Mouse (Mus musculus): Measurements from ENCODE around the gene Kmt2c. TPM values are rescaled to one million over a fixed set of nuclear protein-coding genes. Genes with fewer than 3 reads are reported as not detected.
"Not testable (repeated sequence)": the region's sequence is repeated elsewhere in the genome, so short reads cannot be mapped to it uniquely, and the experiment has no call there.

Gene Kmt2c
- polyA plus RNA-seq, 1 experiment from 2014 or later: 13.6 TPM

- no peak for ATAC-seq (ENCODE audit: insufficient read depth, low FRiP score)
Observed at GRCm38 (mm10) chr5:25245806-25246472, 252.6 kb downstream of the Kmt2c start.

GRCm38 (mm10) chr5:25243101-25243500, 255.5 kb downstream of the Kmt2c start:
- no peaks in the 10 kb centered on the region for H3K4me1 ChIP-seq (ENCODE audit: control insufficient read depth, insufficient read depth, low read length)
- no peak overlapping the region for H3K4me2 ChIP-seq (ENCODE audit: low read depth, low read length)
- H3K9me3 ChIP-seq (replicated peaks; ENCODE audit: control insufficient read depth, low read length): no peaks in the 10 kb centered on the region
- H3K27me3 ChIP-seq (ENCODE audit: control insufficient read depth, insufficient read depth, low read length): no peaks in the 10 kb centered on the region
- WGBS: 84% methylated on average over 6 of the region's 6 CpGs
- no peak for ATAC-seq (ENCODE audit: insufficient read depth, low FRiP score)
- H3K4me3 ChIP-seq (replicated peaks; ENCODE audit: low read length): no peak overlapping the region
- H3K9ac ChIP-seq (ENCODE audit: low read length): no peak overlapping the region
- H3K27ac ChIP-seq (ENCODE audit: low read length): peak overlapping the region; percentile 14; the same call in 1 of the 2 replicates
- H3K36me3 ChIP-seq (ENCODE audit: control insufficient read depth, insufficient read depth, low read length): no peaks in the 10 kb centered on the region; the same call in 1 of the 2 replicates

More at GRCm38 (mm10) chr5:25245806-25246472, 252.6 kb downstream of the Kmt2c start:
- no peak overlapping the region for H3K4me2 ChIP-seq (ENCODE audit: low read depth, low read length)
- H3K4me3 ChIP-seq (replicated peaks; ENCODE audit: low read length): no peak overlapping the region
- no peaks in the 10 kb centered on the region for H3K9me3 ChIP-seq (replicated peaks; ENCODE audit: control insufficient read depth, low read length)
- H3K9ac ChIP-seq (ENCODE audit: low read length): no peak overlapping the region
- H3K27me3 ChIP-seq (ENCODE audit: control insufficient read depth, insufficient read depth, low read length): no peaks in the 10 kb centered on the region
- WGBS: 81% methylated on average over 10 of the region's 10 CpGs
- peaks cover 6% of the 10 kb centered on the region; the same call in 1 of the 2 replicates for H3K36me3 ChIP-seq (ENCODE audit: control insufficient read depth, insufficient read depth, low read length)
- H3K4me1 ChIP-seq (ENCODE audit: control insufficient read depth, insufficient read depth, low read length): no peaks in the 10 kb centered on the region
- no peak overlapping the region for H3K27ac ChIP-seq (ENCODE audit: low read length)

- peak overlapping the region; percentile 66 for H3K4me2 ChIP-seq (ENCODE audit: low read depth, low read length)
- H3K4me3 ChIP-seq (replicated peaks; ENCODE audit: low read length); H3K9me3 ChIP-seq (replicated peaks; ENCODE audit: control insufficient read depth, low read length); H3K36me3 ChIP-seq (ENCODE audit: control insufficient read depth, insufficient read depth, low read length); ATAC-seq (ENCODE audit: insufficient read depth, low FRiP score); H3K27ac ChIP-seq (ENCODE audit: low read length); H3K9ac ChIP-seq (ENCODE audit: low read length); H3K27me3 ChIP-seq (ENCODE audit: control insufficient read depth, insufficient read depth, low read length); H3K4me1 ChIP-seq (ENCODE audit: control insufficient read depth, insufficient read depth, low read length): not testable (repeated sequence)
- 91% methylated on average over 1 of the region's 1 CpGs for WGBS
Observed at GRCm38 (mm10) chr5:25224377-25224776, 274.2 kb downstream of the Kmt2c start.

- Histone ChIP-seq H3K4me3 (replicated peaks; ENCODE audit: low read length) (peak within 1 kb of the TSS; percentile 69), H3K27ac (ENCODE audit: low read length) (peak within 1 kb of the TSS; percentile 90), H3K27me3 (ENCODE audit: control insufficient read depth, insufficient read depth, low read length) (no peaks in the 10 kb centered on the region), H3K9ac (ENCODE audit: low read length) (peak within 1 kb of the TSS; percentile 94), H3K36me3 (ENCODE audit: control insufficient read depth, insufficient read depth, low read length) (peaks cover 3% of the 10 kb centered on the region; the same call in 1 of the 2 replicates), H3K4me2 (ENCODE audit: low read depth, low read length) (peak within 1 kb of the TSS; percentile 66), H3K9me3 (replicated peaks; ENCODE audit: control insufficient read depth, low read length) (no peaks in the 10 kb centered on the region), H3K4me1 (ENCODE audit: control insufficient read depth, insufficient read depth, low read length) (peaks cover 5% of the 10 kb centered on the region; the same call in 1 of the 2 replicates)
- ATAC-seq (ENCODE audit: insufficient read depth, low FRiP score): peak; percentile 95
- WGBS: 2% methylated on average over 72 of the region's 72 CpGs
Observed at GRCm38 (mm10) chr5:25222752-25223702, 275.6 kb downstream of the Kmt2c start, which contains the start of gene E130116L18Rik. E130116L18Rik (minus strand) TSS chr5:25223153.

Other genes starting within 250 kb of the Kmt2c start
- 0.13 TPM in 1 of 2 replicates, not detected in the other for gene Cct8l1, start 17.3 kb upstream of the Kmt2c start, polyA plus RNA-seq (2015; fragmentation: Nextera tagmentation; extraction: Ambion mirVana)
- 7.2 TPM in 2 replicates for gene Xrcc2, start 207.0 kb upstream of the Kmt2c start, polyA plus RNA-seq (2015; fragmentation: Nextera tagmentation; extraction: Ambion mirVana)

Data from stomach, embryonic 16.5 days (tissue).